Mouse (Mus musculus): ENCODE results near the gene Arl15. TPM values are rescaled to one million over a fixed set of nuclear protein-coding genes. Genes with fewer than 3 reads are reported as not detected.
A peak's percentile ranks its signal among the peaks of the same experiment; 100 is the strongest.

Arl15 gene
- polyA plus RNA-seq, 1 experiment from 2014 or later, result 10.1 TPM

- no peak for TF ChIP-seq CTCF (IDR thresholded peaks at IDR 0.05)
- TF ChIP-seq EP300 (IDR thresholded peaks at IDR 0.05), result no peak
- no peak for ATAC-seq
- no peak overlapping the region for H3K27ac ChIP-seq (ENCODE audit: low read length)
Measured at GRCm38 (mm10) chr13:113845229-113845628, 50.9 kb downstream of the Arl15 start.

GRCm38 (mm10) chr13:113846413-113846812, 52.1 kb downstream of the Arl15 start:
- WGBS, result 68% methylated on average over 10 of the region's 10 CpGs
- ATAC-seq, result no peak

More at GRCm38 (mm10) chr13:113845229-113845628, 50.9 kb downstream of the Arl15 start:
- H3K9me3 ChIP-seq (ENCODE audit: low read length), result no peaks in the 10 kb centered on the region
- H3K4me3 ChIP-seq (ENCODE audit: low read depth, low read length), result no peak overlapping the region
- WGBS, result 89% methylated on average over 1 of the region's 1 CpGs
- no peak for DNase-seq (ENCODE audit: low spot score)
- H3K9ac ChIP-seq (replicated peaks; ENCODE audit: low read depth), result no peak overlapping the region
- H3K36me3 ChIP-seq (ENCODE audit: insufficient read depth, low read length), result no peaks in the 10 kb centered on the region
- H3K4me2 ChIP-seq (replicated peaks; ENCODE audit: low read depth, low read length), result no peak overlapping the region
- no peaks in the 10 kb centered on the region for H3K4me1 ChIP-seq (ENCODE audit: insufficient read depth, low read depth, low read length)
- H3K27me3 ChIP-seq (replicated peaks; ENCODE audit: insufficient read depth, low read length), result no peaks in the 10 kb centered on the region

GRCm38 (mm10) chr13:113850431-113851034, 56.2 kb downstream of the Arl15 start:
- no peak for TF ChIP-seq CTCF (IDR thresholded peaks at IDR 0.05)
- 0 out of 2 replicates have a peak, but pooled peaks have one; percentile 13 for TF ChIP-seq EP300 (IDR thresholded peaks at IDR 0.05)
- Histone ChIP-seq H3K4me3 (ENCODE audit: low read depth, low read length) (no peak overlapping the region), H3K4me2 (replicated peaks; ENCODE audit: low read depth, low read length) (no peak overlapping the region), H3K36me3 (ENCODE audit: insufficient read depth, low read length) (no peaks in the 10 kb centered on the region), H3K27ac (ENCODE audit: low read length) (peak overlapping the region; percentile 68), H3K9me3 (ENCODE audit: low read length) (no peaks in the 10 kb centered on the region), H3K27me3 (replicated peaks; ENCODE audit: insufficient read depth, low read length) (no peaks in the 10 kb centered on the region), H3K4me1 (ENCODE audit: insufficient read depth, low read depth, low read length) (peaks cover 7% of the 10 kb centered on the region), H3K9ac (replicated peaks; ENCODE audit: low read depth) (no peak overlapping the region)
- DNase-seq (ENCODE audit: low spot score) (peak; percentile 64), ATAC-seq (peak; percentile 46)
- WGBS, result 51% methylated on average over 8 of the region's 8 CpGs

More at GRCm38 (mm10) chr13:113846413-113846812, 52.1 kb downstream of the Arl15 start:
- no peaks in the 10 kb centered on the region for H3K9me3 ChIP-seq (ENCODE audit: low read length)
- no peak overlapping the region for H3K4me3 ChIP-seq (ENCODE audit: low read depth, low read length)
- H3K9ac ChIP-seq (replicated peaks; ENCODE audit: low read depth), result no peak overlapping the region
- no peaks in the 10 kb centered on the region for H3K36me3 ChIP-seq (ENCODE audit: insufficient read depth, low read length)
- DNase-seq (ENCODE audit: low spot score), result no peak
- TF ChIP-seq EP300 (IDR thresholded peaks at IDR 0.05) (no peak), CTCF (IDR thresholded peaks at IDR 0.05) (no peak)
- no peak overlapping the region for H3K27ac ChIP-seq (ENCODE audit: low read length)
- peaks cover 4% of the 10 kb centered on the region; the same call in 1 of the 2 replicates for H3K4me1 ChIP-seq (ENCODE audit: insufficient read depth, low read depth, low read length)
- H3K27me3 ChIP-seq (replicated peaks; ENCODE audit: insufficient read depth, low read length), result no peaks in the 10 kb centered on the region
- H3K4me2 ChIP-seq (replicated peaks; ENCODE audit: low read depth, low read length), result no peak overlapping the region

- TF ChIP-seq EP300 (IDR thresholded peaks at IDR 0.05) (peak; percentile 40; the same call in 1 of the 2 replicates), CTCF (IDR thresholded peaks at IDR 0.05) (no peak)
- no peak overlapping the region for H3K4me3 ChIP-seq (ENCODE audit: low read depth, low read length)
- H3K4me2 ChIP-seq (replicated peaks; ENCODE audit: low read depth, low read length), result 0 out of 2 replicates have a peak overlapping the region, but pooled peaks have one; percentile 5
- WGBS, result 61% methylated on average over 13 of the region's 13 CpGs
- no peaks in the 10 kb centered on the region for H3K27me3 ChIP-seq (replicated peaks; ENCODE audit: insufficient read depth, low read length)
- peak overlapping the region; percentile 68 for H3K27ac ChIP-seq (ENCODE audit: low read length)
- DNase-seq (ENCODE audit: low spot score) (peak; percentile 64), ATAC-seq (peak; percentile 85)
- H3K36me3 ChIP-seq (ENCODE audit: insufficient read depth, low read length), result no peaks in the 10 kb centered on the region
- H3K9ac ChIP-seq (replicated peaks; ENCODE audit: low read depth), result no peak overlapping the region
- H3K4me1 ChIP-seq (ENCODE audit: insufficient read depth, low read depth, low read length), result peaks cover 12% of the 10 kb centered on the region
- H3K9me3 ChIP-seq (ENCODE audit: low read length), result no peaks in the 10 kb centered on the region
Measured at GRCm38 (mm10) chr13:113851602-113852375, 57.5 kb downstream of the Arl15 start.

GRCm38 (mm10) chr13:113852376-113852666, 58.0 kb downstream of the Arl15 start:
- Histone ChIP-seq H3K36me3 (ENCODE audit: insufficient read depth, low read length) (no peaks in the 10 kb centered on the region), H3K27ac (ENCODE audit: low read length) (peak overlapping the region; percentile 57; the same call in 1 of the 2 replicates), H3K4me1 (ENCODE audit: insufficient read depth, low read depth, low read length) (peaks cover 12% of the 10 kb centered on the region), H3K4me2 (replicated peaks; ENCODE audit: low read depth, low read length) (no peak overlapping the region), H3K27me3 (replicated peaks; ENCODE audit: insufficient read depth, low read length) (no peaks in the 10 kb centered on the region), H3K9ac (replicated peaks; ENCODE audit: low read depth) (no peak overlapping the region), H3K9me3 (ENCODE audit: low read length) (no peaks in the 10 kb centered on the region), H3K4me3 (ENCODE audit: low read depth, low read length) (no peak overlapping the region)
- ATAC-seq (no peak), DNase-seq (ENCODE audit: low spot score) (no peak)
- 71% methylated on average over 6 of the region's 6 CpGs for WGBS
- no peak for TF ChIP-seq CTCF (IDR thresholded peaks at IDR 0.05)
- no peak for TF ChIP-seq EP300 (IDR thresholded peaks at IDR 0.05)

GRCm38 (mm10) chr13:113854146-113854545, 59.8 kb downstream of the Arl15 start:
- Histone ChIP-seq H3K27me3 (replicated peaks; ENCODE audit: insufficient read depth, low read length) (no peaks in the 10 kb centered on the region), H3K9ac (replicated peaks; ENCODE audit: low read depth) (no peak overlapping the region), H3K9me3 (ENCODE audit: low read length) (no peaks in the 10 kb centered on the region), H3K36me3 (ENCODE audit: insufficient read depth, low read length) (no peaks in the 10 kb centered on the region), H3K4me1 (ENCODE audit: insufficient read depth, low read depth, low read length) (peaks cover 12% of the 10 kb centered on the region), H3K27ac (ENCODE audit: low read length) (peak overlapping the region; percentile 64; the same call in 1 of the 2 replicates), H3K4me3 (ENCODE audit: low read depth, low read length) (no peak overlapping the region), H3K4me2 (replicated peaks; ENCODE audit: low read depth, low read length) (no peak overlapping the region)
- no peak for ATAC-seq
- 85% methylated on average over 4 of the region's 4 CpGs for WGBS
- TF ChIP-seq CTCF (IDR thresholded peaks at IDR 0.05) (no peak), EP300 (IDR thresholded peaks at IDR 0.05) (no peak)
- DNase-seq (ENCODE audit: low spot score), result no peak
